Mouse (Mus musculus) activated CD4-positive, CD25-positive, alpha-beta regulatory T cell (primary cell): ENCODE measurements around the gene Gm21310. TPM values are rescaled to one million over a fixed set of nuclear protein-coding genes. Genes with fewer than 3 reads are reported as not detected.

Experiments
- polyA plus RNA-seq, 2 experiments: library from polyadenylated mRNA; unstranded; fragments of 100-300 nt; shearing (Covaris generic); gene quantifications; one replicate each; pipeline ENCODE4 v1.2.1; 2017

Gm21310 gene
- polyA plus RNA-seq, result not detected

DNA sequence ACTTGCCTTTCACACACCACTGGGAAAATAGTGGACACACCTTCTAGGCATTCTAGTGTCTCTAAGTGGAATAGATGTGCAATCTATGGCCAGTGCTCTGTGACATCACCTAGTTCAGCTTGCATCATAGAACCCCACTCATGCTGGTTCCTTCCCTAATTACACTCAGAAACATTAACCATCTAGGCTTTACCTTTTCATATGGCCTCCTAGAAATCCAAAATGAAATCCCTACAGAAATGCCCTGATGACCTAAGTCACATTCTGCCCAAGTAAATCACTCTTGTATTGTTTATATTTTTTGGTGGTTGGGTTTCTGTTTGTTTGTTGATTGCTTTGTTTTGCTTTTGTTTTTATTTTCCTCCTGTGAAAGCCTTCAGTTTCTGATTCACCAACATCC lies at the start of gene Gm21310:
TSS of gene Gm21310 (minus strand) at position 101 of the 400 bp plus-strand sequence.

Other genes starting within 250 kb of the Gm21310 start
- not detected for gene Gm20834, start 177.4 kb upstream of the Gm21310 start, polyA plus RNA-seq